Mouse (Mus musculus): Measurements from ENCODE around the gene Kcna3. TPM values are rescaled to one million over a fixed set of nuclear protein-coding genes. Genes with fewer than 3 reads are reported as not detected.

The Kcna3 gene
- not detected for total RNA-seq (2021)
- long read RNA-seq, experiment 1, result 0 reads
- long read RNA-seq, experiment 2, result 0 reads

GRCm38 (mm10) chr3:107035521-107036457 lies at the start of gene Kcna3:
Kcna3 (plus strand) TSS chr3:107036169.
- DNase-seq, result peak; percentile 68

DNA sequence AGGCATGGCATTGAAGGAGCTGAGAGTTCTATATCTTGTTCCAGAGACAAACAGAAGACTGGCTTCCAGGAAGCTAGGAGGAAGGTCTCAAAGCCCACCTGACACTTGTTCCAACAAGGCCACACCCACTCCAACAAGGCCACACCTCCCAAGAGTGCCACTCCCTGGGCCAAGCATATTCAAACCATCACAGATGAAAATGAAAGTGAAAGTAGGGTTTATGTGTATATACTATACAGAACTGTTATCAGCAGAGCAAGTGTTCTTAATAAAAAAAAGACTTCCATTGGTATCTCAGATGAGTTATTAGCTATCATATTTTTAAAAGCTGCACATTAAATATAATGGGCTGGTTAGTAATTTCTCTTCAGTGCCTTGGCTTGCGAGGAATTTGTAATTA lies 44.6 kb upstream of the Kcna3 start:
- no peak for DNase-seq

- DNase-seq, result no peak
These were observed 40.6 kb upstream of the Kcna3 start for GRCm38 (mm10) chr3:106995347-106995746.

DNA sequence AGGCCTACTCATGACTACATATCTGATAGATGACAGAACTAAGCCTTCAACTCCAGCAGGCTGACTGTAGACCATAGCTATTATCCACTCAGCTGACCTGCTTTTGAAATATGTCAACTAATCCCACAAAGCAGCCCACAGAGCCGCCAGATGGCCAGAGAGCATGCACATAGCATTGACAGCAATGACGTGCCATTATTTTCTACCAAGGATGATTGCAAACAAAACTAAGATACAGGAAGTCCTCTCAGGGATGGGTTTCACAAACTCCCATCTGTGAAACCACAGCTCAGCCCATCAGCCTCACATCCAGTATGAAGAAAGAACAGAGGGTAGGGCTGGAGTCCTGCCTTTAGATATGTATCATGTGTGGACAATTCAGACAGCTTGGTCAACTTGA lies 39.8 kb upstream of the Kcna3 start:
- no peak for DNase-seq

- no peak for DNase-seq
These were observed 37.6 kb upstream of the Kcna3 start for GRCm38 (mm10) chr3:106998370-106998769.

DNA sequence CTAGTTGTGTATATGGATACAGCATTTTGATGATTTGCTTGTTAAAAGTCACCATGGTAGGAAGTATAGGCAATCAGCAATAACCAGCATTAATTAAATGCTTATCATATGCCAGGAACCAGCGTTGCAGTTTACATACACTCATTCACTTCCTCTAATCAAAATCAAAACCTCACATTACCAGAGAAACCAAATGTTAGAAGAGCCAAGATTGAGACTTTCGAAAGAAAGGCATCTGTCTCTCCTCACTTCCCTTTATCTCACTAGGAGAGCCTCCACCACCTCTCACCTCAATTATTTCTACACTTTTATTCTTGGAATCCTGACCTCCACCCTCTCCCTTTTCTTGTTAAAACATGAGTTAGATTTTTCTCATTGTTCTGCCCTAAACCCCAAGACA lies 35.8 kb upstream of the Kcna3 start:
- no peak for DNase-seq

GRCm38 (mm10) chr3:107002249-107003123 lies 33.5 kb upstream of the Kcna3 start:
- no peak for DNase-seq

- DNase-seq, result no peak
These were observed 26.5 kb upstream of the Kcna3 start for GRCm38 (mm10) chr3:107009329-107010076.

GRCm38 (mm10) chr3:107018286-107018685 lies 17.7 kb upstream of the Kcna3 start:
- DNase-seq, result no peak

DNA sequence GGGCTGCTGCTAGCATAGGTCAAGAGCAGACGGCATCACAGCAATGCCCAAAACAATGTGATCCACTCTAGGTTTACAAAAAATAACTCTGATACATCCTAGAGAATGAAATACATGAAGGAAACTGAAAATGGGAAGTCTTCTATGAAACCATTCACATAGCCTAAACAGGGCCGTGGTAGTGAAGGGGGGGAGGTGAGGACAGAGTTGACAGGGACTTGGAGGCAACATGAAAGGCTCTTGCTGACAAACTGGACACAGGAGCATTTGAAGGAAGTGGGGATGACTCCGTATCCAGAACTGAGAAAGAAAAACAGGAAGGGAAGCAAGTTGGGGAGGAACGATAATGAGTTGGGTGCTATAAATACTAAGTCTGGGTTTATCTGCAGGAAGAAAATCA lies 4.4 kb upstream of the Kcna3 start:
- no peak for DNase-seq

DNA sequence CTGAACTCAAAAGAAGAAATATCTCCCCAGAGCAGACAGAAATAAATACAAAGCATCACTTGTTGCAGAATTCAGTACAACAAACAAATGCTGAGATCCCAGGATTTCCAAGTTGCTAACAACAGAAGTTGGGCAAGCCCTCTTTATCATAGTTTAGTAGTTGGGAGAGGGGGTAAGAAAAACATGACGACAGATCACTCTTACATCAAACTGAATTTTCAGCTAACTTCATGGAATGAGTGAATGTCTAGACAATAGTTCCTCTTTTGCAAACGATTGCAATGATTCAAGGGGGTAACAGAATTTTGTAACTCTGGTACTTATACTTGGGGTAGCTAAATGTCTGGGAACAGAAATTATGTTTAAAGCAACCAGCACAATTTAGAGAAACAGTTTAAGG lies 1.2 kb upstream of the Kcna3 start:
- no peak for DNase-seq

DNA sequence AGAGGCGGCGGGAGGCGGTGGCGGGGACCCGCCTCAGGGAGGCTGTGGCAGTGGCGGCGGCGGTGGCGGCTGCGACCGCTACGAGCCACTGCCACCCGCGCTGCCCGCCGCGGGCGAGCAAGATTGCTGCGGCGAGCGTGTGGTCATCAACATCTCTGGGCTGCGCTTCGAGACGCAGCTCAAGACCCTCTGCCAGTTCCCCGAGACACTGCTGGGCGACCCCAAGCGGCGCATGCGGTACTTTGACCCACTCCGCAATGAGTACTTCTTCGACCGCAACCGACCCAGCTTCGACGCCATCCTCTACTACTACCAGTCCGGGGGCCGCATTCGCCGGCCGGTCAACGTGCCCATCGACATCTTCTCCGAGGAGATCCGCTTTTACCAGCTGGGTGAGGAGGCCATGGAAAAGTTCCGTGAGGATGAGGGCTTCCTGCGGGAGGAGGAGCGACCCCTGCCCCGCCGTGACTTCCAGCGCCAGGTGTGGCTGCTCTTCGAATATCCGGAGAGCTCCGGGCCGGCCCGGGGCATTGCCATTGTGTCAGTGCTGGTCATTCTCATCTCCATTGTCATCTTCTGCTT lies 580 bp downstream of the Kcna3 start:
- DNase-seq, result no peak

DNA sequence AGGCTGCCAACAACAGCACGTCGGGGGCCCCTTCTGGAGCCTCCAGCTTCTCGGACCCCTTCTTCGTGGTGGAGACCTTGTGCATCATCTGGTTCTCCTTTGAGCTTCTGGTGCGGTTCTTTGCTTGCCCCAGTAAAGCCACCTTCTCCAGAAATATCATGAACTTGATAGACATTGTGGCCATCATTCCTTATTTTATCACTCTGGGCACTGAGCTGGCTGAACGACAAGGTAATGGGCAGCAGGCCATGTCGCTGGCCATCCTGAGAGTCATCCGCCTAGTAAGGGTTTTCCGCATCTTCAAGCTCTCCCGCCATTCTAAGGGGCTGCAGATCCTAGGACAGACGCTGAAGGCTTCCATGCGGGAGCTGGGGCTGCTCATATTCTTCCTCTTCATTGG lies 1.1 kb downstream of the Kcna3 start:
- no peak for DNase-seq

DNA sequence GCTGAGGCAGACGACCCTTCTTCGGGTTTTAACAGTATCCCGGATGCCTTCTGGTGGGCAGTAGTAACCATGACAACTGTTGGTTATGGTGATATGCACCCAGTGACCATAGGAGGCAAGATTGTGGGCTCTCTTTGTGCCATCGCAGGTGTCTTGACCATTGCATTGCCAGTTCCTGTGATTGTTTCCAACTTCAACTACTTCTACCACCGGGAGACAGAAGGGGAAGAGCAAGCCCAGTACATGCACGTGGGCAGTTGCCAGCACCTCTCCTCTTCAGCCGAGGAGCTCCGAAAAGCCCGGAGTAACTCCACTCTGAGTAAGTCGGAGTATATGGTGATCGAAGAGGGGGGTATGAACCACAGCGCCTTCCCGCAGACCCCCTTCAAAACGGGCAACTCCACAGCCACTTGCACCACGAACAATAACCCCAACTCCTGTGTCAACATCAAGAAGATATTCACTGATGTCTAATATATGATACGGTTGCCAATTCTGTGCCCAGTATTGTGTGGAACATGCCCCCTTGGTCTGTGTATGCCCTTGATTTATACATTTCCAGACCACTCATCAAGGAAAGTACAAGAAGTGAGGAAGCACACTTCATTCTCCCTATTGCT lies 1.7 kb downstream of the Kcna3 start:
- DNase-seq, result no peak

GRCm38 (mm10) chr3:107038156-107038536 lies 2.2 kb downstream of the Kcna3 start:
- DNase-seq, result no peak

DNA sequence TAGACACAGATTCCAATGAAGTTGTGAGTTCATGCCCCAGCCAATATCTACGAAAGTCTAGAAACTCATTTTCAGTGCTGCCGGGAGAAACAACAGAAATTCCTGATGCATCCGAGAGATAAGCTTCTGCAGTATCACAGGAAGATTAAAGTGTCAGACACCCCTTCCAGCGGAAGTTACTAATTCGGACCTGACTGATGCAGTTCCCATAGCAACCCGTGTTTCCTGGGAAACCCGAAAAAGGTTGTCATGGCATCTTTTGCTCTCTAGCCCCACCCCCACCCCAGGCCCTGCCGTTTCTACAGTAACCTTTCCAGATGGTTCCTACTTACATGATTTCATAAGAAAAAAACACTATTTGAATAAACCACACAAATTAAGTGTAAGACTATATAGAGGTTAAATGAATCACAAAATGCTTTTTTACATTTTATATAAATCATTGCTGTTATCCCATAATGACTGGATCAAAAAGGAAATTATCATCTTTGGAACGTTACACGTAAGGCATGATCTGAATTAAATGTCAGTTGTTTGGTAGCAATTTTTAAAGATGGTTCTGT lies 2.8 kb downstream of the Kcna3 start:
- DNase-seq, result no peak

- no peak for DNase-seq
These were observed 3.3 kb downstream of the Kcna3 start for GRCm38 (mm10) chr3:107039306-107039705.

DNA sequence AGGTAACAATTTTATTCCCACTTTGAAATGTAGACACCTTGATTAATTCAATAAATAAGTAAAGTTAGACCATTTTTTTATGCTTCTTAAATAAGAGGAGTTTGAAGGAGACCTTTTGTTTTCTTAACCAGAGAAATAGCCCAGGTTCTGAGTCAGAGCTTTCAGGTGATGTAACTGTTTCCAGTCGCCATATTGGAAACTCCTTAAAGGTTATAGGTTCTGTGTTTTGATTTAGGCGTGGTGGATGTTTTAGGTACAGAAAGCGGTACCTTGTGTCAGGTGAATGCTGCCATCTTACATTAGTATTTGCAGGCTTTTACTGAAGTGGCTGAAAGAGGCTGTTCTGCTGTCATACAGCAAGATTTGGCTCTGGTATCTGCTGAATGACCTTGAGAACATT lies 4.4 kb downstream of the Kcna3 start:
- no peak for DNase-seq

- no peak for DNase-seq
These were observed 5.7 kb downstream of the Kcna3 start for GRCm38 (mm10) chr3:107041718-107042117.

GRCm38 (mm10) chr3:107061468-107061867 lies 25.5 kb downstream of the Kcna3 start:
- no peak for DNase-seq

DNA sequence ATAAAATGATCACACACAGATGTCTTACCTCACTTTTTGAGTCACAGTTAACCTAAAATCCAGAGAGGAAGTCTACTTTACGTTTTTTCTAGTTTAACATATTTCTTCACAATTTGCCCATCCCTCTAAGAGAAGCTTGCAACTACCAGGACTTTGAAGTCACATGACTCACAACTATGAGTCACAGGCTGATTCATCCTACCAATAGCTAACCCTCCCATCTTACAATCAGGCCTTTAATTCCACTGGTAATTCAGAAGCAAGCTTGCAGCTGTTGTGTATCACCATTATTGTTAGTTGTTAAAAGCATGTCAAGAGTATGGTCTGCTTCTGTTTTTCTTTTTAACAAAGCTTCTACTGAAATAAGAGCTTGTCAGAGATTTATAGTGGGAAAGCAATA lies 26.8 kb downstream of the Kcna3 start:
- no peak for DNase-seq
